Mouse (Mus musculus) kidney, adult 2 months (tissue): ENCODE data around the gene Gsap.

ENCODE experiments used
- CTCF ChIP-seq: fragments of 200-500 bp; conservative IDR thresholded peaks from 2 replicates; pipeline ENCODE4 v1.5.1; 2011; ENCODE audit warnings: low read depth, mild to moderate bottlenecking, control low read depth, low read length, moderate library complexity, mixed read lengths; ENCODE audit not compliant: insufficient read depth, insufficient read length
- POLR2A ChIP-seq: fragments of 200-500 bp; IDR thresholded peaks from one replicate; pipeline ENCODE4 v1.6.1; 2011; ENCODE audit warnings: low read depth, low read length, control low read depth

GRCm38 (mm10) chr5:21206014-21206413 lies 20.0 kb downstream of the Gsap start:
- TF ChIP-seq POLR2A (no peak), CTCF (no peak)
